Mouse (Mus musculus) forebrain, embryonic 14.5 days (tissue): ENCODE data around the gene Zfyve1. TPM values are rescaled to one million over a fixed set of nuclear protein-coding genes. Genes with fewer than 3 reads are reported as not detected.
"Not testable (repeated sequence)": the region's sequence is repeated elsewhere in the genome, so short reads cannot be mapped to it uniquely, and the experiment has no call there.

ENCODE experiments used
- ATAC-seq: fragments of 200-750 bp; cut with Nextera tagmentation; 2 replicates; pipeline ENCODE4 v1.8.0; 2017; ENCODE audit warnings: mild to moderate bottlenecking, moderate library complexity
- DNase-seq: peaks from one replicate; pipeline ENCODE4 v3.0.0-alpha.2; 2015; ENCODE audit warnings: low spot score
- H3K27ac ChIP-seq: fragments of 300-500 bp; sonication (generic); 2 replicates; pipeline ENCODE4 v1.5.1; 2014; ENCODE audit warnings: low read depth, mild to moderate bottlenecking, control low read depth, low read length, moderate library complexity
- H3K27me3 ChIP-seq: fragments of 300-500 bp; sonication (generic); replicated peaks from 2 replicates; pipeline ENCODE4 v1.6.1; 2014; ENCODE audit warnings: low read length, control low read depth, mixed read lengths; ENCODE audit not compliant: control insufficient read depth, insufficient read depth
- H3K36me3 ChIP-seq: fragments of 300-500 bp; sonication (generic); 2 replicates; pipeline ENCODE4 v1.6.1; 2014; ENCODE audit warnings: low read length, control low read depth; ENCODE audit not compliant: control insufficient read depth, insufficient read depth
- H3K4me1 ChIP-seq: fragments of 300-500 bp; sonication (generic); 2 replicates; pipeline ENCODE4 v1.6.1; 2014; ENCODE audit warnings: antibody characterized with exemption, low read length, control low read depth; ENCODE audit not compliant: control insufficient read depth, insufficient read depth
- H3K4me2 ChIP-seq: fragments of 300-500 bp; sonication (generic); 2 replicates; pipeline ENCODE4 v1.6.1; 2014; ENCODE audit warnings: mild to moderate bottlenecking, control low read depth, low read length
- H3K4me3 ChIP-seq: fragments of 300-500 bp; sonication (generic); 2 replicates; pipeline ENCODE4 v1.5.1; 2014; ENCODE audit warnings: low read depth, low read length, control low read depth
- H3K9ac ChIP-seq: fragments of 300-500 bp; sonication (generic); 2 replicates; pipeline ENCODE4 v1.6.1; 2014; ENCODE audit warnings: mild to moderate bottlenecking, low read length, control low read depth, moderate library complexity
- H3K9me3 ChIP-seq: fragments of 300-500 bp; sonication (generic); replicated peaks from 2 replicates; pipeline ENCODE4 v1.6.1; 2016; ENCODE audit warnings: low read length, control low read depth, mixed read lengths; ENCODE audit not compliant: control insufficient read depth
- WGBS: fragments of 180-500 bp; shearing (Covaris S2); extraction: QIAGEN DNeasy Blood & Tissue Kit; methylation state at CpG from one replicate; pipeline ENCODE4 v1.1.7; 2014; 5-methylcytosine and 5-hydroxymethylcytosine counted together
- polyA plus RNA-seq: library from polyadenylated mRNA; unstranded; fragments of >200 nt; fragmentation: Nextera tagmentation; extraction: Ambion mirVana; gene quantifications from 2 replicates; pipeline ENCODE4 v1.2.1, GENCODE M21; 2014

Gene Zfyve1
- polyA plus RNA-seq, 1 experiment from 2014 or later, result 22.7 TPM

DNA sequence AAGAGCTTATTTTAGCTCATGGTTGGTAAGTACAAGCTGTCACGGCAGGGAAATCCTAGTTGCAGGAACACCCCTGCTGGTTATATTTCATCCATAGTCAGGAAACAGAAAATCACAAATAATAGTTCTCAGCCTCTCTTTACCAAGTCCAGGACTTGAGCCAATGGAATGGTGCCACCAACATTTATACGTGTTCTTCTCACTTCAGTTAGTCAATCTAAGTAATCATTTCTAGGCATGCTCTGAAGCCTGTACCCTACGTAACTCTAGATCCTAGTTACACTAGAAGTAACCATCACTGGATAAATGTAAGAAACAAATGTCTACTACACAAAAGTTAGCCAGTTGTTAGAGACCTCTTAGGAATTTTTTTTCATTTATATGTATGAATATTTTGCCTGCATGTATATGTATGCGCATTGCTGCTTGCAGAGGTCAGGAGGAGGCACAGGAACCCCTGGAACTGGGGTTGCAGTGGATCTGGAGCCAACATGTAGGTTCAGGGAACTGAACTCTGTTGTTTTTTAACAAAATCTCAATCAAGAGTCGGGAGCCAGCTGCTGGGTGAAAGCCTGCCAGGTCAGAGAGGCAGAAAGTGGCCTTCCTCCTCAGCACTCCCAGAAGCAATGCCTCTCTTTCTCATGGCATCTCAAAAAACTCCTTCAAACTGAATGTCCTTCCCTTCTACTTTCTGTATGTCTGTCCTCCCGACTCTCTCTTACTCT lies 25.2 kb upstream of the Zfyve1 start:
- Histone ChIP-seq H3K4me1 (no peaks in the 10 kb centered on the region), H3K27me3 (no peaks in the 10 kb centered on the region), H3K4me2 (no peak overlapping the region), H3K4me3 (no peak overlapping the region), H3K27ac (no peak overlapping the region), H3K9me3 (no peaks in the 10 kb centered on the region), H3K36me3 (no peaks in the 10 kb centered on the region), H3K9ac (no peak overlapping the region)
- WGBS, result 85% methylated on average over 6 of the region's 6 CpGs
- ATAC-seq (no peak), DNase-seq (no peak)

DNA sequence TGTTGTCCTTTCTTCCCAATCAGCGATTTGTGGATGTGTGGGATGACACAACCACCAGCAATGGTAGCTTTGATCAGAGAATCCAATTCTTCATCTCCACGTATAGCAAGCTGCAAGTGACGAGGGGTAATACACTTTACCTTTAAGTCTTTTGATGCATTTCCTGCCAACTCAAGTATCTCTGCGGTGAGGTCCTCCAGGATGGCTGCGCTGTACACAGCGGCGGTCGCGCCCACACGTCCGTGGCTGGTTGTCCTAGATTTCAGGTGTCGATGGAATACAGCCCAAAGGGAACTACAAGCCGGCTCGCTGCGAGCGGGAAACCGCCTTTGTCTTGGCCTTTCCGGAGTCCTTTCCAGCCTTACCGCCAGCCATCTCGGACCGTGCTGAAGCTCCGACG lies 23.7 kb upstream of the Zfyve1 start:
- not testable (repeated sequence) for H3K27me3 ChIP-seq, H3K36me3 ChIP-seq, H3K27ac ChIP-seq, H3K4me1 ChIP-seq, ATAC-seq, H3K9me3 ChIP-seq, H3K4me3 ChIP-seq, H3K9ac ChIP-seq, DNase-seq, H3K4me2 ChIP-seq
- 66% methylated on average over 23 of the region's 23 CpGs for WGBS

DNA sequence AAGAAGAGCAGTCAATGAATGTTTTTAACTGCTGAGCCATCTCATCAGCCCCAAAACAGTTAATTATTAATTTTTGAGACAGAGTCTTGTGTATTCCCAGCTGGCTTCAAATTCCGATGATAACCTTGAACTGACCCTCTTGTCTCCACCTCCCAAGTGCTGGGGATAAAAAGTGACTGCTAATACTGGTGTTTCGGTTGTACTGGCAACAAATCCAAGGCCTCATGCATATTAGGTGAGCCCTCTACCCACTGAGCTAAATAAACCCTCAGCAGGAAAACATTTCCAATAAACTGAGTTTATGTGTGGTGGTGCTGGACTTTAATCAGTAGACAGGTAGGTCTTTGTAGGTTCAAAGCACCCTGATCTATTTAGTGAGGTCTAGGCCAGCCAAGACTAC lies 22.0 kb upstream of the Zfyve1 start:
- ATAC-seq (no peak), DNase-seq (no peak)
- no peaks in the 10 kb centered on the region for H3K4me1 ChIP-seq
- no peaks in the 10 kb centered on the region for H3K9me3 ChIP-seq
- no peaks in the 10 kb centered on the region for H3K36me3 ChIP-seq
- no peaks in the 10 kb centered on the region for H3K27me3 ChIP-seq
- no peak overlapping the region for H3K4me2 ChIP-seq
- H3K4me3 ChIP-seq, result no peak overlapping the region
- H3K27ac ChIP-seq, result no peak overlapping the region
- 80% methylated on average over 2 of the region's 2 CpGs for WGBS
- no peak overlapping the region for H3K9ac ChIP-seq

DNA sequence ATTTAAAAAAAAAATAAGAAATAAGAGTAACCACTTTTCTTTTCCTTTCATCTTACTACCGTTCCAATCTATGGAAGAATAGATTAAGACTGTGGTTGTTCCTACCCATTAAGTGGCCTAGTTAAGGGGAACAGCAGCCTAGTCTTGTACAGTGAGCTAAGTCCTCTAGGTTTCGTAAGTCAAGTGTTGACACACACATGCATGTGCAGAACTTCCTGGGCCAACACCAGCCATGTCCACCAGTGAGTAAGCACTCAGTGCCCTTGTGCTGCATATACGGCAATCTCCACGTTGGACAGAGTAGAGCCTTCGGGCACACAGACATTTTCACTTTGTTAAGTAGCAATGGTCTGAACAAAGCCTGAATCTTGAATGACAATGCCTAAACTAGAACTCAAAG lies 20.2 kb upstream of the Zfyve1 start:
- no peaks in the 10 kb centered on the region for H3K4me1 ChIP-seq
- 90% methylated on average over 5 of the region's 5 CpGs for WGBS
- H3K4me2 ChIP-seq, result no peak overlapping the region
- no peak overlapping the region for H3K4me3 ChIP-seq
- no peak overlapping the region for H3K27ac ChIP-seq
- no peaks in the 10 kb centered on the region for H3K36me3 ChIP-seq
- ATAC-seq (no peak), DNase-seq (no peak)
- H3K9ac ChIP-seq, result no peak overlapping the region
- no peaks in the 10 kb centered on the region for H3K27me3 ChIP-seq
- no peaks in the 10 kb centered on the region for H3K9me3 ChIP-seq

DNA sequence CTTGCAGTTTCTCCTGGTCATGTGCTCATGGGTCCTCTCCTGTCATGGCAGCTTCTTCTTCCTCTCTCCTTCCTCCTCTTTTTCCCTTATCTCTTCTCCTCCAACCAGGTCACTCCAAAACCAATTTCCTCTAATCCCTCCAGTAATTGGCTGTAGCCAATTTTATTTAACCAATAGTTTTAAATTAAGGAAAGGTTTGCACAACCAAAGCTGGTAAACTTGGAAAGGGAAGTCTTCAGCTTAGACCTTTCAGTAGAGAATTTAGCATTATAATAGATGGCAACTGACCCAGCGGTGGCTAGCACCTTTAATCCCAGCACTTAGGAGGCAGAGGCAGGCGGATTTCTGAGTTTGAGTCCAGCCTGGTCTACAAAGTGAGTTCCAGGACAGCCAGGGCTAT lies 9.4 kb upstream of the Zfyve1 start:
- H3K27ac ChIP-seq, H3K9ac ChIP-seq, H3K36me3 ChIP-seq, H3K4me3 ChIP-seq, H3K27me3 ChIP-seq, H3K4me2 ChIP-seq, ATAC-seq, DNase-seq, H3K4me1 ChIP-seq, H3K9me3 ChIP-seq: not testable (repeated sequence)
- 89% methylated on average over 2 of the region's 2 CpGs for WGBS

- H3K4me1 ChIP-seq, result no peaks in the 10 kb centered on the region
- H3K36me3 ChIP-seq, result no peaks in the 10 kb centered on the region
- no peak overlapping the region for H3K27ac ChIP-seq
- ATAC-seq (no peak), DNase-seq (no peak)
- no peaks in the 10 kb centered on the region for H3K27me3 ChIP-seq
- H3K9me3 ChIP-seq, result no peaks in the 10 kb centered on the region
- WGBS, result 87% methylated on average over 5 of the region's 5 CpGs
- no peak overlapping the region for H3K9ac ChIP-seq
- no peak overlapping the region for H3K4me2 ChIP-seq
- H3K4me3 ChIP-seq, result no peak overlapping the region
These were observed 5.3 kb upstream of the Zfyve1 start for GRCm38 (mm10) chr12:83602285-83602684.

DNA sequence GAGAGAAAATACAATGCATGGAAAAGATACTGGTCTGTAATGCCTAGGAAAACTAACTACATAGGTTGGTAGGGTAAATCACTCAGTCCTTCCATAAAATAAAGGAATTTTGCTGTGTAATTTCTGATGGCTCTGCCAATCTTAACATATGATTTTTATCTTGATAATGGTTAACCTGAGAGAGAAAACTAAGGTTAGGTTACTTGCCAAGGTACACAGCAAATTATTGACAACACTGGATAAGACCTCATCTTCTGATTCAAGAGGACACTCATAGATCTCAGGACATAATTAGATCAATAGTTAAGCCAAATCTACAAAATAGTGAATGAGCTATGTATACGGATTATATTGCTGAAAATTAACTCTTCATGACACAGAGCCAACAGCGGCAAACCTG lies 859 bp upstream of the Zfyve1 start:
- no peak for ATAC-seq
- no peaks in the 10 kb centered on the region for H3K27me3 ChIP-seq
- no peak for DNase-seq
- peaks cover 20% of the 10 kb centered on the region; the same call in 1 of the 2 replicates for H3K36me3 ChIP-seq
- H3K4me3 ChIP-seq, result no peak overlapping the region
- peaks cover 22% of the 10 kb centered on the region for H3K4me1 ChIP-seq
- H3K9ac ChIP-seq, result no peak overlapping the region
- H3K9me3 ChIP-seq, result no peaks in the 10 kb centered on the region
- 82% methylated on average over 2 of the region's 2 CpGs for WGBS
- H3K4me2 ChIP-seq, result no peak overlapping the region
- H3K27ac ChIP-seq, result no peak overlapping the region

- H3K9ac ChIP-seq, result peak overlapping the region; percentile 95
- peak overlapping the region; percentile 90 for H3K4me3 ChIP-seq
- peaks cover 22% of the 10 kb centered on the region for H3K4me1 ChIP-seq
- no peaks in the 10 kb centered on the region for H3K9me3 ChIP-seq
- peak overlapping the region; percentile 86 for H3K4me2 ChIP-seq
- peak overlapping the region; percentile 95 for H3K27ac ChIP-seq
- H3K27me3 ChIP-seq, result no peaks in the 10 kb centered on the region
- DNase-seq, result peak; percentile 18
- peaks cover 32% of the 10 kb centered on the region for H3K36me3 ChIP-seq
- ATAC-seq, result no peak; the same call in 1 of the 2 replicates
- 2% methylated on average over 16 of the region's 20 CpGs for WGBS
These were observed 649 bp downstream of the Zfyve1 start for GRCm38 (mm10) chr12:83596191-83596954.

DNA sequence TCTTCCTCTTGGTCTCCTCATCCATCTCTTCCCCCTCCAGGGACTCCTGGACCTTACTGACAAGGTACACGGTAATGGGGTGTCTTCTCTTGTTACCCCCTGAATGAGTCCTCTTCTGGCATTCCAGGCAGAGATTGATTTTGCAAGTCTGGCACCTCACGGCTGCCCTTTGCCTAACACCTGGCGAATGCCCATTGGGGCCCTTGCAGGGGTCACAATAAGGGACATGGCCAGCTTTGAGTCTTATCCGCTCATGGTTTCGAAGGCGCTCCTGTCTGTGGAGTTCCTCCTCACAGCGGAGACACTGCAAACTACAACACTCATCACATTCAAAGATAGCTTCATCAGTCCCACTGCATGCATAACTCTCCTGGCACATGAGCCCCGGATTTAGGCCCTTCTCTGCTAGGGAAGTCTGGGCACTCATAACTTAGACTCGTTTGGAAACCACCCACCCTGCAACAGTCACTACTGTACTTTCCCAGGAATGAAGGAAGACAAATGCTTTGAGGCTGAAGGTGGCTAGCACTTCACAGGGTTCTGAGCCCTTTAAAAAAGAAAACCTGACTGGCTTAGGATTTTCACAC lies 2.5 kb downstream of the Zfyve1 start:
- H3K27ac ChIP-seq, result no peak overlapping the region
- no peak overlapping the region for H3K9ac ChIP-seq
- DNase-seq (no peak), ATAC-seq (no peak)
- H3K27me3 ChIP-seq, result no peaks in the 10 kb centered on the region
- H3K9me3 ChIP-seq, result no peaks in the 10 kb centered on the region
- H3K36me3 ChIP-seq, result peaks cover 48% of the 10 kb centered on the region
- no peak overlapping the region for H3K4me3 ChIP-seq
- peak overlapping the region; percentile 16; the same call in 1 of the 2 replicates for H3K4me2 ChIP-seq
- peaks cover 22% of the 10 kb centered on the region for H3K4me1 ChIP-seq
- 94% methylated on average over 9 of the region's 9 CpGs for WGBS
